Mouse (Mus musculus) CH12.LX (cell line): ENCODE measurements around the gene Cyp4f14. TPM values are rescaled to one million over a fixed set of nuclear protein-coding genes. Genes with fewer than 3 reads are reported as not detected.

Experiments
- DNase-seq: peaks from one replicate; pipeline ENCODE4 v3.0.0-alpha.2; 2013; ENCODE audit errors: extremely low read depth
- H3K27ac ChIP-seq: 2 replicates; pipeline ENCODE4 v1.5.1; 2012; ENCODE audit warnings: low read depth, mild to moderate bottlenecking, control low read depth, moderate library complexity; ENCODE audit not compliant: insufficient read depth
- H3K27me3 ChIP-seq: replicated peaks from 2 replicates; pipeline ENCODE3; 2012; ENCODE audit warnings: inconsistent platforms
- H3K36me3 ChIP-seq, 2 experiments: replicated peaks in 1 of 2; 2 replicates each; pipeline versions ENCODE3 to v1.6.1; 2012; ENCODE audit warnings: inconsistent platforms in 1 of 2, low read length in 1 of 2, mild to moderate bottlenecking in 1 of 2, mixed read lengths in 1 of 2, moderate library complexity in 1 of 2; ENCODE audit not compliant: control insufficient read depth in 1 of 2, insufficient read depth in 1 of 2
- H3K4me1 ChIP-seq, 2 experiments: 2 replicates each; pipeline ENCODE4 v1.6.1; 2012; ENCODE audit warnings: inconsistent platforms in 1 of 2, moderate library complexity in 1 of 2; ENCODE audit not compliant: insufficient read depth in 2 of 2, control insufficient read depth in 1 of 2
- H3K4me2 ChIP-seq: 2 replicates; pipeline ENCODE4 v1.6.1; 2012; ENCODE audit warnings: low read depth, mild to moderate bottlenecking, control low read depth; ENCODE audit not compliant: poor library complexity, insufficient read depth, severe bottlenecking
- H3K4me3 ChIP-seq, 3 experiments: fragments of 150-350 bp in 1 of 3; sonication (generic) in 1 of 3; replicated peaks in 1 of 3; 2 replicates each; pipeline versions ENCODE3 to v1.5.1; 2011 to 2012; ENCODE audit warnings: low read depth in 2 of 3, low read length in 2 of 3, mild to moderate bottlenecking in 2 of 3, moderate library complexity in 2 of 3, control low read depth in 1 of 3, improper control_type of control experiment in 1 of 3, inconsistent platforms in 1 of 3, mixed read lengths in 1 of 3; ENCODE audit not compliant: poor library complexity in 1 of 3
- H3K79me2 ChIP-seq: replicated peaks from 2 replicates; pipeline ENCODE4 v1.6.1; 2012; ENCODE audit warnings: mild to moderate bottlenecking, moderate library complexity; ENCODE audit not compliant: control insufficient read depth, poor library complexity, insufficient read depth, severe bottlenecking; ENCODE audit errors: extremely low read depth
- H3K9ac ChIP-seq: 2 replicates; pipeline ENCODE4 v1.6.1; 2012; ENCODE audit warnings: low read depth, mild to moderate bottlenecking, control low read depth, moderate library complexity; ENCODE audit not compliant: insufficient read depth
- H3K9me3 ChIP-seq: replicated peaks from 2 replicates; pipeline ENCODE3; 2012; ENCODE audit warnings: low read length, inconsistent platforms, mixed read lengths
- BHLHE40 ChIP-seq: IDR thresholded peaks from 2 replicates; pipeline ENCODE4 v1.6.1; 2011; ENCODE audit warnings: mild to moderate bottlenecking, low read depth, low read length, improper control_type of control experiment
- CHD2 ChIP-seq: IDR thresholded peaks from 2 replicates; pipeline ENCODE4 v1.6.1; 2011; ENCODE audit warnings: low read length, improper control_type of control experiment
- CTCF ChIP-seq, 2 experiments: IDR thresholded peaks in 1 of 2; conservative IDR thresholded peaks in 1 of 2; 2 replicates each; pipeline ENCODE4 v1.5.1; 2011 to 2012; ENCODE audit warnings: low read depth in 2 of 2, low read length in 2 of 2, improper control_type of control experiment in 1 of 2, inconsistent platforms in 1 of 2, mild to moderate bottlenecking in 1 of 2, moderate library complexity in 1 of 2
- E2F4 ChIP-seq: IDR thresholded peaks from 2 replicates; pipeline ENCODE4 v1.6.1; 2011; ENCODE audit warnings: low read depth, low read length, improper control_type of control experiment; ENCODE audit not compliant: insufficient replicate concordance
- ELF1 ChIP-seq: IDR thresholded peaks from 2 replicates; pipeline ENCODE4 v1.6.1; 2014; ENCODE audit warnings: low read depth, mild to moderate bottlenecking, inconsistent platforms, low read length, improper control_type of control experiment
- EP300 ChIP-seq: IDR thresholded peaks from 2 replicates; pipeline ENCODE4 v1.6.1; 2011; ENCODE audit warnings: low read length, improper control_type of control experiment
- HCFC1 ChIP-seq: IDR thresholded peaks from 2 replicates; pipeline ENCODE4 v1.6.1; 2012; ENCODE audit warnings: low read depth, mild to moderate bottlenecking, inconsistent platforms, low read length, improper control_type of control experiment
- IRF4 ChIP-seq: IDR thresholded peaks from 2 replicates; pipeline ENCODE4 v1.6.1; 2014; ENCODE audit warnings: low read depth, mild to moderate bottlenecking, inconsistent platforms, low read length, improper control_type of control experiment
- JUN ChIP-seq: IDR thresholded peaks from 2 replicates; pipeline ENCODE4 v1.6.1; 2011; ENCODE audit warnings: low read depth, mild to moderate bottlenecking, low read length, improper control_type of control experiment, moderate library complexity; ENCODE audit not compliant: insufficient read depth
- KAT2A ChIP-seq: IDR thresholded peaks from 2 replicates; pipeline ENCODE4 v1.6.1; 2012; ENCODE audit warnings: low read length, improper control_type of control experiment, inconsistent platforms; ENCODE audit not compliant: insufficient replicate concordance
- MAFK ChIP-seq: IDR thresholded peaks from 2 replicates; pipeline ENCODE4 v1.6.1; 2011; ENCODE audit warnings: low read length, improper control_type of control experiment; ENCODE audit not compliant: insufficient replicate concordance
- MAX ChIP-seq: IDR thresholded peaks from 2 replicates; pipeline ENCODE4 v1.6.1; 2011; ENCODE audit warnings: low read length, improper control_type of control experiment
- MYC ChIP-seq: IDR thresholded peaks from 2 replicates; pipeline ENCODE4 v1.6.1; 2011; ENCODE audit warnings: low read depth, mild to moderate bottlenecking, improper control_type of control experiment, low read length
- POLR2A ChIP-seq: IDR thresholded peaks from 2 replicates; pipeline ENCODE4 v1.6.1; 2011; ENCODE audit warnings: low read depth, mild to moderate bottlenecking, improper control_type of control experiment, low read length
- RAD21 ChIP-seq: IDR thresholded peaks from 2 replicates; pipeline ENCODE4 v1.6.1; 2011; ENCODE audit warnings: low read depth, mild to moderate bottlenecking, low read length, improper control_type of control experiment, moderate library complexity
- SMC3 ChIP-seq: IDR thresholded peaks from 2 replicates; pipeline ENCODE4 v1.6.1; 2011; ENCODE audit warnings: low read depth, low read length, improper control_type of control experiment
- TCF12 ChIP-seq: IDR thresholded peaks from 2 replicates; pipeline ENCODE4 v1.6.1; 2014; ENCODE audit warnings: low read depth, mild to moderate bottlenecking, inconsistent platforms, low read length, improper control_type of control experiment
- UBTF ChIP-seq: IDR thresholded peaks from 2 replicates; pipeline ENCODE4 v1.6.1; 2012; ENCODE audit warnings: low read depth, mild to moderate bottlenecking, inconsistent platforms, low read length, improper control_type of control experiment, moderate library complexity
- ZC3H11A ChIP-seq: IDR thresholded peaks from 2 replicates; pipeline ENCODE4 v1.6.1; 2012; ENCODE audit warnings: low read depth, mild to moderate bottlenecking, inconsistent platforms, low read length, improper control_type of control experiment
- dilution Hi-C: fragments of 300-500 bp; cut with MboI; formaldehyde crosslinking; loops from 2 replicates; pipeline ENCODE4 v1.14.3; 2020; ENCODE audit warnings: low sequenced_read_pairs; ENCODE audit not compliant: extremely low pct_unique_long_range_greater_than_20kb, extremely low pct_ligation_motif_present
- in situ Hi-C: fragments of 300-500 bp; cut with MboI; formaldehyde crosslinking; loops from 3 replicates; pipeline ENCODE4 v1.14.3; 2019; ENCODE audit warnings: low sequenced_read_pairs, low pct_ligation_motif_present, low pct_unique_long_range_greater_than_20kb, mixed read lengths
- polyA plus RNA-seq: library from polyadenylated mRNA; unstranded; fragments of >175 nt; gene quantifications from 2 replicates; pipeline ENCODE4 v1.2.1, GENCODE M21; 2012; ENCODE audit warnings: low read depth; ENCODE audit not compliant: insufficient read length
- total RNA-seq, 2 experiments: library from RNA; depleted of rRNA; stranded (reverse); fragments of 300-350 nt in 1 of 2; fragments of >200 nt in 1 of 2; gene quantifications; 2 replicates each; pipeline ENCODE4 v1.2.3; 2012 to 2014

Cyp4f14 gene
- total and polyA plus RNA-seq, 3 experiments: not detected

DNA sequence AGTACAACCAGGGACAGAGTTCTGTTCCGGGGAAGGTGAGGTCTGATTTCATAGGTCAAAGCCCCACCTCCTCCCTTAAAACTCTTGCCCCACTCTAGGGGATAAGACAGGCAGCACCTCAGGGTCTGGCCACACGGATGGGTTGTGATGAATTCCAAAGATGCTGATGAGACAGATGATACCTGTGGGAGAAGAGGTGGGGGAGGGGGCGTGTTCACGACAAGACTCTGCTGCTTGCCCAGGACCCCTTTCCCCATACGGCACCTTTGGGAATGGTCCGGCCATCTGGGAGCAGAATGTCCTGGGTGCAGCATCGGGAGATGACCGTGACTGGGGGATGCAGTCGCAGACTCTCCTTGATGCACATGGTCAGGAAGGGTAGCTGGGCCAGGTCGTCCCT, 11.0 kb downstream of the Cyp4f14 start:
- Histone ChIP-seq H3K27me3 (peaks cover 16% of the 10 kb centered on the region), H3K9me3 (no peaks in the 10 kb centered on the region), H3K4me2 (no peak overlapping the region), H3K4me1 (peaks cover 0 to 4% of the 10 kb centered on the region in 2 experiments; a peak in 3 of 4 replicates), H3K27ac (no peak overlapping the region), H3K9ac (no peak overlapping the region), H3K4me3 (no peak overlapping the region), H3K79me2 (no peaks in the 10 kb centered on the region), H3K36me3 (no peaks in the 10 kb centered on the region)
- no peak for DNase-seq
- in situ Hi-C loops (loop anchor here (5.0 kb wide), 1 partner anchor 41 kb away; the partner anchor contains the start of gene Cyp4f13), dilution Hi-C loops (no loop called here)
- TF ChIP-seq KAT2A: no peak
- TF ChIP-seq ELF1: no peak
- no peak for TF ChIP-seq UBTF
- no peak for TF ChIP-seq RAD21
- TF ChIP-seq BHLHE40: no peak
- no peak for TF ChIP-seq JUN
- no peak for TF ChIP-seq CTCF (conservative IDR thresholded peaks at IDR 0.05 in 1 of 2, IDR thresholded peaks at IDR 0.05 in 1 of 2; ENCODE audit: low read depth in 2 of 2, low read length in 2 of 2)
- no peak for TF ChIP-seq MAX
- no peak for TF ChIP-seq CHD2

DNA sequence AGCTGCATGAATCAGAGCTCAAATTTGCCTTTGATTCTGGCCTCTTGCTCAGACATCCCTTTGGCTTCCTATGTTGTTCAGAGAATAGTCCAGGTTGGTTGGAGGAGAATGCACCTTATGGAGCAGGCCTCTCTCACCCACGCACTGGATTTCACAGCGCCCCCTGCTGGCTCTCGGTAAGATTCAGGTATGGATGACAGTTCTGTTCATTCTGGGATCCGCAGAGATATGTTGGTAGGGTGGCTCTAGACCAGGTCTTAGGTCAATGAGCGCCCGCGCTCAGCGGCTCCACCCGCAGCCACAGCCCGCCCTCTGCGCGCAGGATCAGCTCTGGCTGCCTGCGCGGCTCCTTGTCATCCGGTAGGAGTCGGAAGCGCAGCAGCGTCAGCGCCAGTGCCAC, 11.9 kb downstream of the Cyp4f14 start:
- H3K27ac ChIP-seq: no peak overlapping the region
- peak; percentile 60 for DNase-seq
- dilution Hi-C loops: no loop called here
- no peak overlapping the region for H3K4me2 ChIP-seq
- no peak overlapping the region for H3K4me3 ChIP-seq
- H3K27me3 ChIP-seq: peaks cover 16% of the 10 kb centered on the region
- no peaks in the 10 kb centered on the region for H3K9me3 ChIP-seq
- TF ChIP-seq POLR2A: no peak
- no peak for TF ChIP-seq EP300
- TF ChIP-seq RAD21: peak; percentile 12
- TF ChIP-seq SMC3: peak; percentile 53
- TF ChIP-seq CTCF (conservative IDR thresholded peaks at IDR 0.05 in 1 of 2, IDR thresholded peaks at IDR 0.05 in 1 of 2; ENCODE audit: low read depth in 2 of 2, low read length in 2 of 2): peak; percentile 67 to 72
- no peak for TF ChIP-seq MAFK
- TF ChIP-seq MAX: no peak
- no peak for TF ChIP-seq TCF12
- TF ChIP-seq CHD2: no peak
- no peak overlapping the region for H3K9ac ChIP-seq
- in situ Hi-C loops: loop anchor here (5.0 kb wide), 1 partner anchor 42 kb away; the partner anchor contains the start of gene Cyp4f13
- H3K4me1 ChIP-seq: peaks cover 0 to 4% of the 10 kb centered on the region in 2 experiments; a peak in 2 of 4 replicates
- no peaks in the 10 kb centered on the region for H3K36me3 ChIP-seq
- no peaks in the 10 kb centered on the region for H3K79me2 ChIP-seq

DNA sequence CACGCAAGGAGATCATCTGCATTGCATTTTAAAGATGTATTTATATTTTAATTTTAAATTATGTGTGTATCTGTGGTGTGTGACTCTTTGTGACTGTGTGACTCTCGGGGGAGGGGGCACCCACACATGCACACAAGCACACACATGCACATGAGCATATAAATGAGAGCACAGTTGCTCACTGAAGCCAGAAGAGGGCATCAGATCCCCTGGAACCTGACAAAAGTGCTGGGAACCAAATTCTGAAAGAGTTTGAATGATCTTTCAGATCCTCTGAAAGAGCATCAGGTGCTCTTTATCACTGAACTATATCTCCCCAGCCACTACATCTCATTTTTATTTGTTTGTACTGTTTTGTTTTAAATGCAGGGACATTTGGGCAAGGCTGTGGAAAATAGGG, 12.7 kb downstream of the Cyp4f14 start:
- H3K4me3 ChIP-seq: no peak overlapping the region
- dilution Hi-C loops (no loop called here), in situ Hi-C loops (no loop called here)
- no peaks in the 10 kb centered on the region for H3K9me3 ChIP-seq
- no peak overlapping the region for H3K4me2 ChIP-seq
- 0 out of 2 replicates have a peak, but pooled peaks have one; percentile 18 for TF ChIP-seq IRF4
- peak; percentile 44; the same call in 1 of the 2 replicates for TF ChIP-seq MYC
- TF ChIP-seq CTCF (conservative IDR thresholded peaks at IDR 0.05 in 1 of 2, IDR thresholded peaks at IDR 0.05 in 1 of 2; ENCODE audit: low read depth in 2 of 2, low read length in 2 of 2): peak; percentile 16 to 71; a peak in 2 of 4 replicates
- no peak for TF ChIP-seq HCFC1
- TF ChIP-seq ZC3H11A: 0 out of 2 replicates have a peak, but pooled peaks have one; percentile 4
- no peak for TF ChIP-seq MAFK
- no peak for TF ChIP-seq E2F4
- TF ChIP-seq BHLHE40: peak; percentile 56; the same call in 1 of the 2 replicates
- peak; percentile 62 for TF ChIP-seq RAD21
- TF ChIP-seq SMC3: peak; percentile 57
- no peaks in the 10 kb centered on the region for H3K36me3 ChIP-seq
- no peaks in the 10 kb centered on the region for H3K79me2 ChIP-seq
- no peak overlapping the region for H3K9ac ChIP-seq
- H3K27me3 ChIP-seq: peaks cover 16% of the 10 kb centered on the region
- peak; percentile 45 for DNase-seq
- H3K4me1 ChIP-seq: peaks cover 0 to 4% of the 10 kb centered on the region in 2 experiments; a peak in 2 of 4 replicates
- H3K27ac ChIP-seq: no peak overlapping the region
